Mouse (Mus musculus): ENCODE data around the gene Tex2. TPM values are rescaled to one million over a fixed set of nuclear protein-coding genes. Genes with fewer than 3 reads are reported as not detected.
A peak's percentile ranks its signal among the peaks of the same experiment; 100 is the strongest.

Tex2 gene
- polyA plus RNA-seq, 1 experiment from 2014 or later, result 10.9 TPM

- no peak overlapping the region for H3K9ac ChIP-seq
- 84% methylated on average over 9 of the region's 9 CpGs for WGBS
- no peaks in the 10 kb centered on the region for H3K9me3 ChIP-seq
- 0 out of 2 replicates have a peak overlapping the region, but pooled peaks have one; percentile 30 for H3K27ac ChIP-seq
- peaks cover 13% of the 10 kb centered on the region for H3K4me1 ChIP-seq
- H3K4me3 ChIP-seq, result no peak overlapping the region
- H3K4me2 ChIP-seq, result no peak overlapping the region
- ATAC-seq (ENCODE audit: insufficient number of reproducible peaks, low FRiP score, low TSS enrichment, low read depth), result no peak
- H3K27me3 ChIP-seq, result no peaks in the 10 kb centered on the region
- H3K36me3 ChIP-seq, result peaks cover 10% of the 10 kb centered on the region; the same call in 1 of the 2 replicates
These were observed 77.5 kb downstream of the Tex2 start for GRCm38 (mm10) chr11:106535660-106536252.

- WGBS, result 84% methylated on average over 9 of the region's 9 CpGs
- H3K27me3 ChIP-seq, result no peaks in the 10 kb centered on the region
- no peak overlapping the region for H3K9ac ChIP-seq
- peaks cover 15% of the 10 kb centered on the region for H3K36me3 ChIP-seq
- peaks cover 9% of the 10 kb centered on the region; the same call in 1 of the 2 replicates for H3K4me1 ChIP-seq
- H3K27ac ChIP-seq, result no peak overlapping the region
- H3K4me3 ChIP-seq, result no peak overlapping the region
- H3K4me2 ChIP-seq, result no peak overlapping the region
- ATAC-seq (ENCODE audit: insufficient number of reproducible peaks, low FRiP score, low TSS enrichment, low read depth), result no peak
- no peaks in the 10 kb centered on the region for H3K9me3 ChIP-seq
These were observed 80.9 kb downstream of the Tex2 start for GRCm38 (mm10) chr11:106532248-106532790.

GRCm38 (mm10) chr11:106529786-106530185, 83.4 kb downstream of the Tex2 start:
- 64% methylated on average over 5 of the region's 5 CpGs for WGBS
- Histone ChIP-seq H3K36me3 (peaks cover 20% of the 10 kb centered on the region), H3K27ac (no peak overlapping the region), H3K27me3 (no peaks in the 10 kb centered on the region), H3K4me1 (peaks cover 7% of the 10 kb centered on the region; the same call in 1 of the 2 replicates), H3K4me3 (no peak overlapping the region), H3K4me2 (no peak overlapping the region), H3K9me3 (no peaks in the 10 kb centered on the region), H3K9ac (no peak overlapping the region)
- no peak for ATAC-seq (ENCODE audit: insufficient number of reproducible peaks, low FRiP score, low TSS enrichment, low read depth)

GRCm38 (mm10) chr11:106529113-106529512, 84.1 kb downstream of the Tex2 start:
- H3K27me3 ChIP-seq, result no peaks in the 10 kb centered on the region
- H3K4me2 ChIP-seq, result no peak overlapping the region
- peaks cover 20% of the 10 kb centered on the region for H3K36me3 ChIP-seq
- H3K9me3 ChIP-seq, result no peaks in the 10 kb centered on the region
- WGBS, result 83% methylated on average over 4 of the region's 4 CpGs
- H3K4me1 ChIP-seq, result peaks cover 3% of the 10 kb centered on the region; the same call in 1 of the 2 replicates
- H3K4me3 ChIP-seq, result no peak overlapping the region
- ATAC-seq (ENCODE audit: insufficient number of reproducible peaks, low FRiP score, low TSS enrichment, low read depth), result no peak
- no peak overlapping the region for H3K9ac ChIP-seq
- no peak overlapping the region for H3K27ac ChIP-seq

GRCm38 (mm10) chr11:106527926-106528325, 85.3 kb downstream of the Tex2 start:
- no peak for ATAC-seq (ENCODE audit: insufficient number of reproducible peaks, low FRiP score, low TSS enrichment, low read depth)
- Histone ChIP-seq H3K4me3 (no peak overlapping the region), H3K27ac (no peak overlapping the region), H3K36me3 (peaks cover 18% of the 10 kb centered on the region), H3K27me3 (no peaks in the 10 kb centered on the region), H3K9ac (no peak overlapping the region), H3K4me2 (no peak overlapping the region), H3K4me1 (no peaks in the 10 kb centered on the region), H3K9me3 (no peaks in the 10 kb centered on the region)
- WGBS, result 17% methylated on average over 1 of the region's 1 CpGs

GRCm38 (mm10) chr11:106527147-106527821, 85.9 kb downstream of the Tex2 start:
- ATAC-seq (ENCODE audit: insufficient number of reproducible peaks, low FRiP score, low TSS enrichment, low read depth), result no peak

GRCm38 (mm10) chr11:106522538-106522937, 90.7 kb downstream of the Tex2 start:
- Histone ChIP-seq H3K4me2 (no peak overlapping the region), H3K4me1 (peaks cover 8% of the 10 kb centered on the region), H3K4me3 (no peak overlapping the region), H3K36me3 (peaks cover 5% of the 10 kb centered on the region; the same call in 1 of the 2 replicates), H3K9ac (no peak overlapping the region), H3K27me3 (no peaks in the 10 kb centered on the region), H3K9me3 (no peaks in the 10 kb centered on the region), H3K27ac (no peak overlapping the region)
- ATAC-seq (ENCODE audit: insufficient number of reproducible peaks, low FRiP score, low TSS enrichment, low read depth), result no peak
- 43% methylated on average over 3 of the region's 3 CpGs for WGBS

More at GRCm38 (mm10) chr11:106527147-106527821, 85.9 kb downstream of the Tex2 start:
- no peak overlapping the region for H3K4me2 ChIP-seq
- H3K9me3 ChIP-seq, result no peaks in the 10 kb centered on the region
- H3K4me3 ChIP-seq, result no peak overlapping the region
- H3K4me1 ChIP-seq, result no peaks in the 10 kb centered on the region
- no peak overlapping the region for H3K27ac ChIP-seq
- H3K36me3 ChIP-seq, result peaks cover 15% of the 10 kb centered on the region
- WGBS, result 56% methylated on average over 10 of the region's 10 CpGs
- H3K9ac ChIP-seq, result no peak overlapping the region
- H3K27me3 ChIP-seq, result no peaks in the 10 kb centered on the region

- no peak overlapping the region for H3K4me2 ChIP-seq
- no peak overlapping the region for H3K27ac ChIP-seq
- H3K9me3 ChIP-seq, result no peaks in the 10 kb centered on the region
- 53% methylated on average over 4 of the region's 4 CpGs for WGBS
- ATAC-seq (ENCODE audit: insufficient number of reproducible peaks, low FRiP score, low TSS enrichment, low read depth), result no peak
- H3K9ac ChIP-seq, result no peak overlapping the region
- H3K36me3 ChIP-seq, result 0 out of 2 replicates have a peak, but pooled peaks cover 5% of the 10 kb centered on the region
- H3K4me1 ChIP-seq, result peaks cover 13% of the 10 kb centered on the region
- no peaks in the 10 kb centered on the region for H3K27me3 ChIP-seq
- H3K4me3 ChIP-seq, result no peak overlapping the region
These were observed 91.6 kb downstream of the Tex2 start for GRCm38 (mm10) chr11:106521612-106522011.

- WGBS, result 53% methylated on average over 3 of the region's 3 CpGs
- Histone ChIP-seq H3K4me2 (no peak overlapping the region), H3K9me3 (no peaks in the 10 kb centered on the region), H3K36me3 (0 out of 2 replicates have a peak, but pooled peaks cover 5% of the 10 kb centered on the region), H3K27ac (no peak overlapping the region), H3K27me3 (no peaks in the 10 kb centered on the region), H3K4me3 (no peak overlapping the region), H3K9ac (no peak overlapping the region), H3K4me1 (peaks cover 13% of the 10 kb centered on the region)
- ATAC-seq (ENCODE audit: insufficient number of reproducible peaks, low FRiP score, low TSS enrichment, low read depth), result no peak
These were observed 92.8 kb downstream of the Tex2 start for GRCm38 (mm10) chr11:106520404-106520803.

- WGBS, result 54% methylated on average over 4 of the region's 4 CpGs
- H3K4me3 ChIP-seq, result no peak overlapping the region
- no peak overlapping the region for H3K27ac ChIP-seq
- no peaks in the 10 kb centered on the region for H3K36me3 ChIP-seq
- H3K4me1 ChIP-seq, result peaks cover 17% of the 10 kb centered on the region
- ATAC-seq (ENCODE audit: insufficient number of reproducible peaks, low FRiP score, low TSS enrichment, low read depth), result no peak
- H3K9ac ChIP-seq, result no peak overlapping the region
- no peaks in the 10 kb centered on the region for H3K9me3 ChIP-seq
- no peak overlapping the region for H3K4me2 ChIP-seq
- H3K27me3 ChIP-seq, result no peaks in the 10 kb centered on the region
These were observed 93.7 kb downstream of the Tex2 start for GRCm38 (mm10) chr11:106519519-106519918.

- no peaks in the 10 kb centered on the region for H3K27me3 ChIP-seq
- H3K36me3 ChIP-seq, result no peaks in the 10 kb centered on the region
- peak overlapping the region; percentile 57; the same call in 1 of the 2 replicates for H3K27ac ChIP-seq
- 21% methylated on average over 4 of the region's 4 CpGs for WGBS
- H3K9ac ChIP-seq, result no peak overlapping the region
- no peak overlapping the region for H3K4me3 ChIP-seq
- H3K4me2 ChIP-seq, result no peak overlapping the region
- peaks cover 17% of the 10 kb centered on the region for H3K4me1 ChIP-seq
- ATAC-seq (ENCODE audit: insufficient number of reproducible peaks, low FRiP score, low TSS enrichment, low read depth), result 0 out of 2 replicates have a peak, but pooled peaks have one; percentile 36
- no peaks in the 10 kb centered on the region for H3K9me3 ChIP-seq
These were observed 94.8 kb downstream of the Tex2 start for GRCm38 (mm10) chr11:106518391-106518790.

Measured in limb, embryonic 15.5 days (tissue).